Mouse (Mus musculus): ENCODE results near the gene Zfp141. TPM values are rescaled to one million over a fixed set of nuclear protein-coding genes. Genes with fewer than 3 reads are reported as not detected.

Zfp141 gene
- polyA plus RNA-seq, 1 experiment from 2014 or later, result 5.3 TPM

Other genes starting within 250 kb of the Zfp141 start
- not detected in 2 replicates for gene Vmn2r61, start 245.7 kb downstream of the Zfp141 start, polyA plus RNA-seq (2015; fragmentation: Nextera tagmentation; extraction: Ambion mirVana)
- not detected in 2 replicates for gene 4933421I07Rik, start 57.6 kb downstream of the Zfp141 start, polyA plus RNA-seq (2015; fragmentation: Nextera tagmentation; extraction: Ambion mirVana)
- gene Gm21028, start 72.8 kb upstream of the Zfp141 start, polyA plus RNA-seq (2015; fragmentation: Nextera tagmentation; extraction: Ambion mirVana), result not detected in 2 replicates
- gene Zfp977, start 86.8 kb upstream of the Zfp141 start, polyA plus RNA-seq (2015; fragmentation: Nextera tagmentation; extraction: Ambion mirVana), result 1.3 and 1.5 TPM in 2 replicates
- gene Zfp976, start 136.8 kb upstream of the Zfp141 start, polyA plus RNA-seq (2015; fragmentation: Nextera tagmentation; extraction: Ambion mirVana), result 1.7 and 2.4 TPM in 2 replicates
- 5.9 and 6.9 TPM in 2 replicates for gene Zfp975, start 187.0 kb upstream of the Zfp141 start, polyA plus RNA-seq (2015; fragmentation: Nextera tagmentation; extraction: Ambion mirVana)
- gene Gm17067, start 221.3 kb upstream of the Zfp141 start, polyA plus RNA-seq (2015; fragmentation: Nextera tagmentation; extraction: Ambion mirVana), result not detected in 2 replicates

Measured in heart, embryonic 13.5 days (tissue).